Mouse (Mus musculus) thymus, adult 2 months (tissue): Measurements from ENCODE around the gene Gm6890. TPM values are rescaled to one million over a fixed set of nuclear protein-coding genes. Genes with fewer than 3 reads are reported as not detected.
"Not testable (repeated sequence)": the region's sequence is repeated elsewhere in the genome, so short reads cannot be mapped to it uniquely, and the experiment has no call there.

Experiments
- DNase-seq: peaks from one replicate; pipeline ENCODE4 v3.0.0; 2021
- H3K27ac ChIP-seq: fragments of 200-500 bp; 2 replicates; pipeline ENCODE4 v1.5.1; 2012; ENCODE audit warnings: low read length, control low read depth; ENCODE audit not compliant: control insufficient read depth, insufficient read depth
- H3K27me3 ChIP-seq: fragments of 200-500 bp; 2 replicates; pipeline ENCODE4 v1.6.1; 2012; ENCODE audit warnings: mild to moderate bottlenecking, low read length, moderate library complexity, mixed read lengths; ENCODE audit not compliant: control insufficient read depth, insufficient read depth
- H3K36me3 ChIP-seq: fragments of 200-500 bp; 2 replicates; pipeline ENCODE4 v1.6.1; 2012; ENCODE audit warnings: mild to moderate bottlenecking, low read length, moderate library complexity; ENCODE audit not compliant: control insufficient read depth, insufficient read depth
- H3K4me1 ChIP-seq: fragments of 200-500 bp; replicated peaks from 2 replicates; pipeline ENCODE4 v1.6.1; 2012; ENCODE audit warnings: low read length; ENCODE audit not compliant: control insufficient read depth, insufficient read depth
- H3K4me3 ChIP-seq: fragments of 200-500 bp; 2 replicates; pipeline ENCODE4 v1.5.1; 2012; ENCODE audit warnings: mild to moderate bottlenecking, low read length, control low read depth, moderate library complexity; ENCODE audit not compliant: control insufficient read depth, insufficient read depth
- WGBS: fragments of 180-500 bp; shearing (Covaris S2); methylation state at CpG from one replicate; pipeline ENCODE4 v1.1.7; 2018; 5-methylcytosine and 5-hydroxymethylcytosine counted together
- polyA plus RNA-seq: library from polyadenylated mRNA; depleted of rRNA; stranded (reverse); fragments of >200 nt; gene quantifications from 2 replicates; pipeline ENCODE4 v1.2.3, GENCODE M21; 2012; rRNA removed

Gm6890 gene
- not detected in 2 replicates for polyA plus RNA-seq

DNA sequence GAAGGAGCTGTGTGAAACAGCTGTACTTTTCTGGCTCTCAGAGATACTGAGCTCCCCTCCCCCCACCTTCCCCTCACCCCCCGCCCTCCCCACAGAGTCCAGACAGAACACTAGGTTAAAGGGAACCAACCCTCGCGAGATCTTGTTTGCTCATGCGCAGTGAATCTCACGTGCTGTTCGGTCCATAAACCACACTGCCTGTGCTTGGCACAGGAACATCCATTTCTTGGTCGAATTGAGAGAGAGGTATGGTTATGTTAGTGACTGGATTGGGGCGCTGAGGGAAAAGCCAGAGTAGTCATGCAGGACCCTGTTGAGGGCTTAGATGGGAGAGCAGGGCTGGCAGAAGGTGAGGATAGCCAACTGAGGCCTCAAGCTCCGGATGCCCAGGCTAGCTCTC, at the start of gene Gm6890:
Gene Gm6890, plus strand, starts transcription at position 301 of the 400 bp plus-strand sequence.
- 83% methylated on average over 8 of the region's 9 CpGs for WGBS
- not testable (repeated sequence) for H3K4me3 ChIP-seq, H3K27ac ChIP-seq, DNase-seq, H3K4me1 ChIP-seq, H3K27me3 ChIP-seq, H3K36me3 ChIP-seq

DNA sequence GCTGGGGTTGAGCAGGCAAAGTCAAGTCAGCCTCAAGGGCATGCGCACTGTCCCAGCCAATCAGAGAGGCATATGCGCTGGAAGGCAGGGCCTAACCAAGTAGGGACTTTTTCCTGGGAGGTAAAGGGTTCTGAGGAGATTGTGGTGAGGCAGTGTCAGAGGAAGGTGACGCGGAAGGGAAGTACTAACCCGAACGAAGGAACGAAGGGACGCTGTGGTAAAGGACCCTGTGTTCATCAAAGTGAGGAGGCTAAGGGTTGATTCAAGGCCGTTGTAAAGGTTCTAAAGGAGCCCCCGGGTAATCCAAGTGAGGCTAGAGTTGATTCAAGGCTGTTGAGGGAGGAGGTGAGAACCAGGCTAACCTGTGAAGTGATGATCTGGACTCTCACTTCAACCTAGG, 14.5 kb upstream of the Gm6890 start:
- not testable (repeated sequence) for H3K4me3 ChIP-seq, H3K27ac ChIP-seq, H3K4me1 ChIP-seq, DNase-seq, H3K27me3 ChIP-seq, H3K36me3 ChIP-seq
- WGBS: 84% methylated on average over 9 of the region's 10 CpGs

DNA sequence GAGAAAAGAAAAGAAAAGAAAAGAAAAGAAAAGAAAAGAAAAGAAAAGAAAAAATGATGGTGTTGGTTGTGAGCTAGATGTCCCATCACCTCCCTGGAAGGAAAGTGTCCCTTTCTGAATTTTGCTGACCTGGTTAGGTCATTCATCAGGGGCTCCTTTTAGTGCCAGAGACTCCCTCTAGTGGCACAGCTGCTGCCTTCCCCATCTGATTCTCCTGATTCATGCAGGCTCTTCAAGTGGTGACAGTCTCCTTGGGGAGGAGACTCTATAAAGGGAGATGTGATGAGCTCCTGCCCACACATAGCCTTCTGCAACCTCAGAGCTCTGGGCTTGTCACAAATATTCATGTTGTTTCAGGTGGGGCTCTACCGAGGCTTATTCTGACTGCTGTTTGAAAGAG, 30.0 kb downstream of the Gm6890 start:
- not testable (repeated sequence) for H3K36me3 ChIP-seq, H3K4me1 ChIP-seq, H3K27me3 ChIP-seq, H3K27ac ChIP-seq, H3K4me3 ChIP-seq, DNase-seq
- no CpG with 5 or more reads among the region's 1 CpGs for WGBS

Other genes starting within 250 kb of the Gm6890 start
- gene Olfr1326-ps1, start 166.0 kb upstream of the Gm6890 start, polyA plus RNA-seq: not detected in 2 replicates
- gene Olfr1325, start 148.2 kb upstream of the Gm6890 start, polyA plus RNA-seq: not detected in 2 replicates
- gene Gm5640, start 95.3 kb upstream of the Gm6890 start, polyA plus RNA-seq: not detected in 2 replicates
- 0.08 and 0.09 TPM in 2 replicates for gene Gm5936, start 96.3 kb downstream of the Gm6890 start, polyA plus RNA-seq